Mouse (Mus musculus): ENCODE results near the gene Slc39a3. TPM values are rescaled to one million over a fixed set of nuclear protein-coding genes. Genes with fewer than 3 reads are reported as not detected.

Slc39a3 gene
- polyA plus RNA-seq, 1 experiment = 21.8 TPM

DNA sequence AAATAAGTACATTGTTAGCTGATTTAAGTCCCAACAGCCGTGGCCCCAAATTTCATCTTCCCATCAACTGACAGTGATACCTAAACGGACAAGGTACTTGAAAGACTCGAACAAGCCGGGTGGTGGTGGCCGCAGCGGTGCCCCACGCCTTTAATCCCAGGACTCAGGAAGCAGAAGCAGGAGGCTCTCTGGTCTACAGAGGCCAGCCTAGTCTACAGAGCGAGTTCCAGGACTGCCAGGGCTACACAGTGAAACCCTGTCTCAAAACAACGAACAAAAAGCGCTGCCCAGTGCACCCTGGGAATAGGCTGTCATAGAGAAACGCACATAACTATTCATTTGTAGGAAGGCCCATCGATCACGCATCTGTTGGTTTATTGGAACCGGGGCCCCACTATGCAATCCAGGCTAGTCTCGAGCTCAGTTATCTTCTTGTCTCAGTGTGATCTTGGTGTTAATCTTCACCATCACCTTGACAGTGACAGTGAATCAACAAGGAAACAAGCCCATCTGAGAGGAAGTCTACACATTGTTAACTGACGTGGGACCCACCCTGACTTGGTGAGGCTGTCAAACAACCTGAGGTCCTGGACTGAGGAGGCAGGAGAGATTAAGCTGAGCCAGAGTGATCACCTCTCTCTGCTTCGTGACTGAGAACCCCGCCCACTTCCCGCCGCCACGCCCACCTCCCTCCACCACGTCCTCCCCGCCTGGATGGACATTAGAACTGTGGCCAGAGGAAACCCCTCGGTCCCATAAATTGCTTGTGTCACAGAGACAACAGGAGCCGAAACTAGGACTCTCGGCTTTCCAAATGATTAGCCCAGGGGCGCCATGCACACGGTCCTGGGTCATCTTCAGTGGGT is 36.8 kb downstream of the Slc39a3 start:
- H3K79me2 ChIP-seq (ENCODE audit: control insufficient read depth, insufficient read depth) = no peaks in the 10 kb centered on the region
- H3K4me2 ChIP-seq (ENCODE audit: low read depth) = peak overlapping the region; percentile 8
- no peaks in the 10 kb centered on the region for H3K36me3 ChIP-seq (ENCODE audit: control insufficient read depth, insufficient read depth)
- no peak for TF ChIP-seq REST (IDR thresholded peaks at IDR 0.05; ENCODE audit: insufficient read depth, insufficient read length)
- no peak overlapping the region for H3ac ChIP-seq (ENCODE audit: control insufficient read depth, insufficient read length)
- H3K4me3 ChIP-seq = no peak overlapping the region
- peaks cover 28% of the 10 kb centered on the region for H3K27me3 ChIP-seq (ENCODE audit: control insufficient read depth, insufficient read depth, insufficient read length)

GRCm38 (mm10) chr10:80999362-81000196 is 37.6 kb downstream of the Slc39a3 start:
- no peaks in the 10 kb centered on the region for H3K79me2 ChIP-seq (ENCODE audit: control insufficient read depth, insufficient read depth)
- H3K4me3 ChIP-seq = no peak overlapping the region
- no peak overlapping the region for H3ac ChIP-seq (ENCODE audit: control insufficient read depth, insufficient read length)
- H3K36me3 ChIP-seq (ENCODE audit: control insufficient read depth, insufficient read depth) = no peaks in the 10 kb centered on the region
- H3K27me3 ChIP-seq (ENCODE audit: control insufficient read depth, insufficient read depth, insufficient read length) = peaks cover 26% of the 10 kb centered on the region
- H3K4me2 ChIP-seq (ENCODE audit: low read depth) = peak overlapping the region; percentile 27
- no peak for TF ChIP-seq MYOG (IDR thresholded peaks at IDR 0.05; ENCODE audit: control insufficient read depth in 1 of 3, insufficient read depth in 1 of 3, insufficient read length in 2 of 3, low read depth in 2 of 3)
- peak; percentile 61 for TF ChIP-seq SRF (IDR thresholded peaks at IDR 0.05; ENCODE audit: control insufficient read depth, insufficient read length, low read depth)
- TF ChIP-seq MAX (IDR thresholded peaks at IDR 0.05; ENCODE audit: low read depth) = peak; percentile 22
- TF ChIP-seq POLR2A (IDR thresholded peaks at IDR 0.05; ENCODE audit: insufficient read length, low read depth) = no peak
- TF ChIP-seq TCF12 (IDR thresholded peaks at IDR 0.05; ENCODE audit: insufficient read depth, poor library complexity, severe bottlenecking) = no peak
- TF ChIP-seq CEBPB (IDR thresholded peaks at IDR 0.05; ENCODE audit: insufficient read depth, poor library complexity, severe bottlenecking) = no peak
- no peak for TF ChIP-seq E2F4 (IDR thresholded peaks at IDR 0.05; ENCODE audit: insufficient read depth)
- TF ChIP-seq REST (IDR thresholded peaks at IDR 0.05; ENCODE audit: insufficient read depth, insufficient read length) = no peak
- TF ChIP-seq TCF3 (IDR thresholded peaks at IDR 0.05; ENCODE audit: insufficient read length, low read depth) = no peak
- TF ChIP-seq MYOD1 (IDR thresholded peaks at IDR 0.05; ENCODE audit: control insufficient read depth in 1 of 3, insufficient read length in 2 of 3, low read depth in 2 of 3) = no peak
- no peak for TF ChIP-seq POLR2AphosphoS2 (IDR thresholded peaks at IDR 0.05; ENCODE audit: insufficient read length, low read depth)
- TF ChIP-seq USF1 (IDR thresholded peaks at IDR 0.05; ENCODE audit: low read depth) = peak; percentile 41

DNA sequence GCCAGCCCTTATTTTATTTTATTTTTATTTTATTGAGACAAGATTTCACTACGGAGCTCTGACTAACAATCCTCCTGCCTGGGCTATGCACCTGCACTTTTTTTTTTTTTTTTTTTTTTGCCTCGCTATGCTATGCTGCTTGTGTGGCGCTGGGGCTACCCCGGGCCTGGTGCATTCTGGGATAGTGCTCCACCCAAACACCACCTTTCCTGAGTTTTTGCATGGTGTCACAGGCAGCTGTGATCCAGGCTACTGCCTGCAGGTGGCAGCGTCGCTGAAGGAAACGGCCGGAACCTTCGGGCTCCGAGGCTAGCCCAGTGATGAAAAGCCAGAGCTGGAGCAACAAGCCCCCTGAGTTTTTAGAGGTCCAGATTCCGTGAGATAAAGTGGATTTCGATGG is 38.4 kb downstream of the Slc39a3 start:
- Histone ChIP-seq H3K4me2 (ENCODE audit: low read depth) (no peak overlapping the region), H3K36me3 (ENCODE audit: control insufficient read depth, insufficient read depth) (no peaks in the 10 kb centered on the region), H3K79me2 (ENCODE audit: control insufficient read depth, insufficient read depth) (no peaks in the 10 kb centered on the region), H3K4me3 (no peak overlapping the region), H3K27me3 (ENCODE audit: control insufficient read depth, insufficient read depth, insufficient read length) (peaks cover 18% of the 10 kb centered on the region), H3ac (ENCODE audit: control insufficient read depth, insufficient read length) (no peak overlapping the region)
- TF ChIP-seq TCF12 (IDR thresholded peaks at IDR 0.05; ENCODE audit: insufficient read depth, poor library complexity, severe bottlenecking) (no peak), MYOG (IDR thresholded peaks at IDR 0.05; ENCODE audit: control insufficient read depth in 1 of 3, insufficient read depth in 1 of 3, insufficient read length in 2 of 3, low read depth in 2 of 3) (peak in 1 of 3 experiments; percentile 19), MYOD1 (IDR thresholded peaks at IDR 0.05; ENCODE audit: control insufficient read depth in 1 of 3, insufficient read length in 2 of 3, low read depth in 2 of 3) (peak in 1 of 3 experiments; percentile 24), MAX (IDR thresholded peaks at IDR 0.05; ENCODE audit: low read depth) (no peak), POLR2AphosphoS2 (IDR thresholded peaks at IDR 0.05; ENCODE audit: insufficient read length, low read depth) (no peak)

- Histone ChIP-seq H3K4me2 (ENCODE audit: low read depth) (no peak overlapping the region), H3K4me3 (no peak overlapping the region), H3ac (ENCODE audit: control insufficient read depth, insufficient read length) (no peak overlapping the region), H3K27me3 (ENCODE audit: control insufficient read depth, insufficient read depth, insufficient read length) (peaks cover 17% of the 10 kb centered on the region), H3K79me2 (ENCODE audit: control insufficient read depth, insufficient read depth) (no peaks in the 10 kb centered on the region), H3K36me3 (ENCODE audit: control insufficient read depth, insufficient read depth) (no peaks in the 10 kb centered on the region)
- TF ChIP-seq E2F4 (IDR thresholded peaks at IDR 0.05; ENCODE audit: insufficient read depth) = no peak
- TF ChIP-seq CEBPB (IDR thresholded peaks at IDR 0.05; ENCODE audit: insufficient read depth, poor library complexity, severe bottlenecking) = no peak
- no peak for TF ChIP-seq MYOG (IDR thresholded peaks at IDR 0.05; ENCODE audit: control insufficient read depth in 1 of 3, insufficient read depth in 1 of 3, insufficient read length in 2 of 3, low read depth in 2 of 3)
- no peak for TF ChIP-seq TCF12 (IDR thresholded peaks at IDR 0.05; ENCODE audit: insufficient read depth, poor library complexity, severe bottlenecking)
- TF ChIP-seq POLR2A (IDR thresholded peaks at IDR 0.05; ENCODE audit: insufficient read length, low read depth) = no peak
- no peak for TF ChIP-seq REST (IDR thresholded peaks at IDR 0.05; ENCODE audit: insufficient read depth, insufficient read length)
- no peak for TF ChIP-seq SRF (IDR thresholded peaks at IDR 0.05; ENCODE audit: control insufficient read depth, insufficient read length, low read depth)
- TF ChIP-seq USF1 (IDR thresholded peaks at IDR 0.05; ENCODE audit: low read depth) = no peak
Observed at GRCm38 (mm10) chr10:80998021-80998420, 39.2 kb downstream of the Slc39a3 start.

GRCm38 (mm10) chr10:80997332-80997731 is 39.9 kb downstream of the Slc39a3 start:
- no peak overlapping the region for H3ac ChIP-seq (ENCODE audit: control insufficient read depth, insufficient read length)
- H3K4me3 ChIP-seq = no peak overlapping the region
- no peaks in the 10 kb centered on the region for H3K79me2 ChIP-seq (ENCODE audit: control insufficient read depth, insufficient read depth)
- TF ChIP-seq POLR2AphosphoS2 (IDR thresholded peaks at IDR 0.05; ENCODE audit: insufficient read length, low read depth) (no peak), REST (IDR thresholded peaks at IDR 0.05; ENCODE audit: insufficient read depth, insufficient read length) (no peak), TCF12 (IDR thresholded peaks at IDR 0.05; ENCODE audit: insufficient read depth, poor library complexity, severe bottlenecking) (no peak), POLR2A (IDR thresholded peaks at IDR 0.05; ENCODE audit: insufficient read length, low read depth) (no peak), MAX (IDR thresholded peaks at IDR 0.05; ENCODE audit: low read depth) (no peak), CEBPB (IDR thresholded peaks at IDR 0.05; ENCODE audit: insufficient read depth, poor library complexity, severe bottlenecking) (no peak), MYOD1 (IDR thresholded peaks at IDR 0.05; ENCODE audit: control insufficient read depth in 1 of 3, insufficient read length in 2 of 3, low read depth in 2 of 3) (no peak), SRF (IDR thresholded peaks at IDR 0.05; ENCODE audit: control insufficient read depth, insufficient read length, low read depth) (no peak), E2F4 (IDR thresholded peaks at IDR 0.05; ENCODE audit: insufficient read depth) (no peak), TCF3 (IDR thresholded peaks at IDR 0.05; ENCODE audit: insufficient read length, low read depth) (no peak), USF1 (IDR thresholded peaks at IDR 0.05; ENCODE audit: low read depth) (no peak), MYOG (IDR thresholded peaks at IDR 0.05; ENCODE audit: control insufficient read depth in 1 of 3, insufficient read depth in 1 of 3, insufficient read length in 2 of 3, low read depth in 2 of 3) (no peak)
- no peaks in the 10 kb centered on the region for H3K36me3 ChIP-seq (ENCODE audit: control insufficient read depth, insufficient read depth)
- H3K27me3 ChIP-seq (ENCODE audit: control insufficient read depth, insufficient read depth, insufficient read length) = peaks cover 15% of the 10 kb centered on the region
- H3K4me2 ChIP-seq (ENCODE audit: low read depth) = no peak overlapping the region

Data from myocyte (in vitro differentiated cells).